Mouse (Mus musculus): Measurements from ENCODE around the gene Snx12.
A peak's percentile ranks its signal among the peaks of the same experiment; 100 is the strongest.
"Not testable (repeated sequence)": the region's sequence is repeated elsewhere in the genome, so short reads cannot be mapped to it uniquely, and the experiment has no call there.

Snx12 gene

DNA sequence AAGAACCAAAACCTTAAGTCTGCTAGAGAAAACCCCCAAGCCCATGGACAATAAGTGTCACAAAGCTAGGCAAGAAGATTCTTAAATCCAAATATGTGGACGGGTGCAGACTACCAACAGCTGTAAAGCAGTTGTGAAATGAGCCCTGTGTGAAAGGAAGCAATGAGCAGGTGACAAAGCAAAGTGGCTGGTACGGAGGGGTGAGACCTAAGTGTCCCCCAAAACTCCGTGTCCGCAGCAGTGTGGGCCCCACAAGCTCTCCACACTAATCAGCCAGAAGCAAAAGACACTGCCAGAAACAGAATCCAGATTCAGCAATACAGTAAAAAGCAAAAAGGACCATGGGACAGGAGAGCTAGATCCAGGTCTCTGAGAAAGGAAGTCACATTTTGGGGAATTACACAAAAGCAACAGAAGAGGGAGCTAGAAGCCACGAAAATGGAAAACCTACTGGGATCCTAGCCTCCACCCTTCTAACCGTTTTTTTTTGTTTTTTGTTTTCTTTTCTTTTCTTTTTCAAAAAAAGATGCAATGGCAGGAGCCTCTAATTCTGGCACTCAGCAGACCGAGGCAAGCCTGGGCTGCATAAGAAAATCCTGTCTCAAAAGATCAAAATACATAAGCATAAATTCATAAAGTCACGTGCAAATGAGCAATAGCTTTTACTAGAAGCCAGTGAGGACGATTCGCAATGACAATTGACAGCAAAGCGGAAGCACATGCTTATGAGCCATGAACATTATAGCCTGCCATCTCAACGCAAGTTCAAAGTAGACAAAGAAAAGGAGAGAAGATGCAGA, 90.2 kb downstream of the Snx12 start:
- DNase-seq: no peak

DNA sequence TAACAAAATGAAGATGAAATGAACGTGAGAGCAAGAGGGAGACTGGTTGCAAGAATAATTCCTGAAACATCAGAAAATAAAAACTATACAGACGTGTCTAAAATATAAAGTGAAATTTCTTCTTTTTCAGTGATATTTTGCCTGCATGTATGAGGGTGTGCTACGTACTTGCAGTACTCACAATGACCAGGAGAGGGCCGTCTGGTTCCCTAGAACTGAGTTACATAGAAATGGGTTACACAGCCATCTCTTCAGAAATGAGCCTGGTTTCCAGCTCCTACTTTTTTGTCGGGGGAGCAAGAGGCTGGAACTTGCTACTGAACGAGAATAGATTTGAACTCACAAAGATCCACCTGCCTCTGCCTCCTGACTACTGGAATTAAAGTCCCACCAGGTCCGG, 91.4 kb downstream of the Snx12 start:
- peak; percentile 68 for DNase-seq

DNA sequence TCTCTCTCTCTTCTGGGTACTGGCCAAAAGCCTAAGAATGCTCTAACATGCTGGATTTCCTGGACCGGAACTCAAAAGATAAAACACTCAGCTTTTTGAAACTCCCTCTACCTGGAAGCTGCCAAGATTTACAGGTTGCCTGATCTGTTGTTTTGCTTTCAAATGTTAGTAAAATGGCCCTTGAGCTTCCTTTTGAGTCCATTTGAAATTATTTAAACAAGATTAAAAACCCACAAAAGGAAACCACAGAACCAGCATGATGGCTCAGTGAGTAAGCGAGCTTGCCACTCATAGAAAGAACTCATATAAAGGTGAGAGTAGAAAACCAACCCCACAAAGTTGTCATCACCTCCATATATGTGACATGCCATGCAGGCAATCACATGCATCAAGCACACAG, 93.8 kb downstream of the Snx12 start:
- no peak for DNase-seq

DNA sequence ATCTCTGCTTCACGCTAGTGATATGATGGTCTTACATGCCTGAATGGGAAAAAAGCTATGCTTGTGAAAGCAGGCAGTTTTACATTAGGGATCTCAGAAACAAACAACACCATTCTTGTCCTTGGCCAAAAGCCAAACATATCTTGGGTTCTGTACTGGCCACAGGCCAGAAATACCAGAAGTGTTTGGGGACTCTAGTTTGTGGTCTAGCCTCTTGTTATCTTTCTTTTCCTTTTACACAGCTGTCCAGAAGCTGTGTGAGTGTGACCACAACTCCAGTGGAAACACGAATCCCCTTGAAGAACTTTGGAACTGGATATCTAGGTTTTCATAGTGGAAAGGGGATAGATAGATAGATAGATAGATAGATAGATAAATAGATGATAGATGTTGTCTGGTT, 95.4 kb downstream of the Snx12 start:
- no peak for DNase-seq

DNA sequence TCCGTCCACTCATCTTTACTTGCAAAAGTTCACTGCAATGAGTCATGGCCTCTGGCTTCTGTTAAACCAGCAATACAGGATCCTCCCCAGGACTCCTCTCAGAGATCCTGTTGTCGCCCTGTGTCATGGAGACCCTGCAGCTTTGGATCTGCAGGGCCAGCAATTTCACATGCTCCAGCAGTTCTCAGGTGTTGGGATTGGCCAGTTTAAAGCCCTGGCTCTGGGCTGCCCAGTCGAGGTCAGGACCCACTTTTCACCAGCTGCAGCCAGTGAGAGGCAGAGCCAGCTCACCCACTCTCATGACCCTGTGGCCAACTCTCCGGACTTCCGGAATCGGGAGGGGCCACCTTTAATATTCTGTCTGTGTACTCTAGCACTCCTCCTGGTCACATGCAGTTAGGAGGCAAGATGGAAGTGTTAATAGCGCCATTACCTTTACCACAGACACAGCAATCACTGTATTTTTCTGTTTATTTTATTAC, 95.8 kb downstream of the Snx12 start:
- no peak for DNase-seq

DNA sequence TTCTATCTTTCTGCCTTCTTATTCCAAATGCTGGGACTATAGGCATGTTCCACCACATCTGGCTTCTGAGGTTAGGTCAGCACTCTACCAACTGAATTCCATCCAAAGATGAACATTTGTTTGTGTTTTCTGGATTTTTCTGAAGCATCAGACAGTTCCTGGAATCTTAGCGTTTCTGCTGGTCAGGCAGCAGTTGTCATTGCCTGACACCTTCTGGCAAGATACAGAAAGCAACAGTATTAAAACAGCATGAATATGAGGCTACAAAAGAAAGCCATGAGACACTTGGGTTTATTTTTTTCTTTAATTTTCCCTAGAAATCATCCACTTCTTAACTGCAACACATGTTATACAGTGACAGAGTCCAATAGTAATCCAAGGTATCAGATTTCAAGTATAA, 101.8 kb downstream of the Snx12 start:
- DNase-seq: no peak

DNA sequence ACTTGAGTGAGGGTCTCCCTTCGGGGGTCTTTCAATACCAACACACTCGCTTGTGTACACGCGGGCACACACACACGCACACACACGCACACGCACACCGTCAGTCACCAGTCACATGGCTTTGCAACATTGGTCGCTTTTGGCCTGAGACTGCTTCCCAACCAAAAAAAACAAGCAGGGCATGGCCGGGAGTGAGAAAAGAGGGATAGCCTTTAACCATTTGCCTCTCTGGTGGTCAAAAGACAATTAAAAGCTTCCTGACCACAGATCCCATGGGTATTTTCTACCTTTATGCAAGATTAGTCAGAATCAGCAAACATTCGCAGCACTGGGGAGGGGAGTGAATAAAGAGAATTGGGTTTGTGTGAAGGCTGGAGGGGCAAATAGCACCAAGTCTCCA, 136.4 kb downstream of the Snx12 start, which contains the start of gene Slc7a3:
Gene Slc7a3 (minus strand): TSS at position 101 of the 400 bp plus-strand sequence.
- no peak for DNase-seq

DNA sequence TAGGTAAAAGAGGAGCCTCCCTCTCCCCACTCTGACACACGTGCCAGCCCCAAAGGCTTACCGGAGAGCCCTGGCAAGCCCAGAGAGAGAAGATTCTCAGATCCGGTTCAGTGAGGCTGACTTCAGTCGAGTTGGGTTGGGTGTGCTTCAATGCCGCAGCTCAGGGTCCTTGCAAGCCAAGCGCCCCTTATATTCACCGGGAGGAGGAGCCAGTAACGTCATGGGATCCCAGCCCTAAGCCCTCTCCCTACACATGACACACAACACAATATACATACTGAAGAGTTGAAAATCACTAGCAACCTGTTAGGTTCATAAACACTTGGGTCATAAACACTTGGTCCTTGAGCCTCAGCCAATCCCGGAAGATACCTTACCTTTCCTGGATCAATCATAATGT, 137.2 kb downstream of the Snx12 start:
- not testable (repeated sequence) for DNase-seq

DNA sequence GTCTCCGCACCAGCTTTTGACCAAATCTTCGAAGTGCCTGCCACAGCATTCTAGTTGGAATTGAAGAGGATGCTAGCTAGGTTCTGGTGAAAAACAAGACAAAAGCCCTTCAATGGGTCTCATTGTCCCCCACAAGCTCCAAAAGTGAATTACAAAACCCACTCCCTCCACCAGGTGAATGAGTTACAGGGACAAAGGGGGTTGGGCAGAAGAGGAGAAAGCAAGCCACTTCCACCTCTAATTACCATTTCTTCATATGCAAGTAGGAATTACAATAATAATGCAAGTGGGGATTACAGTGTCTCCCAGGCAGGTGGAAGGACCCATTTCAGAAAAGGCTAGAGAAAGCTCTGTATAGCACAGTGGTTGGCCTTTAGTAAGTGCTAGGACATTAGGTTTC, 138.2 kb downstream of the Snx12 start:
- DNase-seq: no peak

DNA sequence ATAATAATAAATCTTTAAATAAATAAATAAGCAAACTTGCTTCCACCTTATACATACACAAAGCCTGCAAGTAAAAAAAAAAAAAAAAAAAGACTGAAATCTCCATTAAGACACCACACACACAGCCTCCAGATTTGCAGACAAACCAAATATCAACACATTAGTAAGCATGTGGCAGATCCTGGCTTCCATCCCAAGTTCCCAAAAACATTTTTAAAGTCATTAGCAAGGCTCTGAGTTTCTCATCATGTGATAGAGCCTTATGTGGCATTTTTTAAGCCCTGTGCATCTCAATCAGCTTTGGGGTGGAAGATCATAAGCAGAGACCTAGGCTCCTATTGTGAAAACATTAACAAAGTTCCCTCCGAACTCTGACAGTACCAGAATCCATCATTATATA, 157.1 kb downstream of the Snx12 start:
- no peak for DNase-seq

DNA sequence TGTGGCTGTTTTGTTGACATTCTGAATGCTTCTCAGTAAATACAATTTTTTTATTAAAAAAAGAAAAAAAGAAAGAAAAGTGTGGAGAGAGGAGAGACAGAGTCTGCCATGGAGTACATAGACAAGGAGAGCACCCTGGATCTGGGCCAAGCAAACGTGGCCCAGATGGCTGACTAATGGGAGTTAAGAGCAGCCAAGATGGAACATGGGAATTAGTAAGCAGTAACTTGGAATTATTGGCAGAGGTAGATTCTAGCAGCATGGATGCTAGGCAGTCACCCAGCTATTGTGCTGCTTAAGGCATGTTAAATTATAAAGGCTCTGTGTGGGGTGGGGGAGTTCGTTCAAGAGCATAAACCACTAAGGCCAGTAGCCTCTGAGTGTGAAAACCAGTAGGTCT, 158.9 kb downstream of the Snx12 start:
- no peak for DNase-seq

DNA sequence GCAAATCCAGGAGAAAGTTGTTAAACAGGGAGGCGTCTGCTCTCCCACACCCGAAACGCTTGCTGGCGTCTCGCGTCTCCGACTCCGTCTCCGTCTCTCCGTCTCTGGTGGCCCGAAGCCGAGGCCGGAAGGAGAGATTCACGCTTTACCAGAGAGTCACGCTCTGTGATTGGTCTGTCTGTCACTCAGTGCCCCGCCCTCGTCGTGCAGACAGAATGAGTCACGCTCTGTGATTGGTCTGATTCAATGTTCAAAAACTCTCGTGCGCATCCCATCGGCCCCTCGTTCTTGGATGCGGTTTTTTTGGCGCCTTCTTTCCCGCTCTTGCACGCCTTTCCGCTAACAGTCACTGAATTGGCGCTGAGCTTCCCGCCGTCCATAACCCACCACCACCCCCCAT, 162.8 kb downstream of the Snx12 start, which contains the start of gene Tex11:
Gene Tex11 (minus strand): TSS at position 127 of the 400 bp plus-strand sequence.
- no peak for DNase-seq

Data from liver (tissue).